Mouse (Mus musculus) liver, adult 2 months (tissue): ENCODE measurements at regions not wholly inside any gene's neighbourhood (a gene's known extent, or its start where the extent isn't known, plus 50 kb on each side); places are given as distances from the start of the nearest gene placed in this dataset.

Source experiments
- DNase-seq: peaks from one replicate; pipeline ENCODE4 v3.0.0-alpha.2; 2011; ENCODE audit warnings: low read depth, low spot score; ENCODE audit errors: extremely low read depth
- H3K27ac ChIP-seq: fragments of 200-500 bp; replicated peaks from 2 replicates; pipeline ENCODE4 v1.5.1; 2012; ENCODE audit warnings: low read depth, mild to moderate bottlenecking, control low read depth, inconsistent platforms, low read length; ENCODE audit not compliant: insufficient read depth
- H3K27me3 ChIP-seq: fragments of 200-500 bp; 2 replicates; pipeline ENCODE4 v1.6.1; 2012; ENCODE audit warnings: mild to moderate bottlenecking, moderate library complexity, low read length, inconsistent platforms; ENCODE audit not compliant: control insufficient read depth, insufficient read depth
- H3K36me3 ChIP-seq: fragments of 200-500 bp; 2 replicates; pipeline ENCODE4 v1.6.1; 2012; ENCODE audit warnings: low read length, inconsistent platforms; ENCODE audit not compliant: control insufficient read depth, insufficient read depth
- H3K4me1 ChIP-seq: fragments of 200-500 bp; 2 replicates; pipeline ENCODE4 v1.6.1; 2011; ENCODE audit warnings: low read length; ENCODE audit not compliant: control insufficient read depth, insufficient read depth
- H3K4me3 ChIP-seq: fragments of 200-500 bp; 2 replicates; pipeline ENCODE4 v1.5.1; 2011; ENCODE audit warnings: low read depth, mild to moderate bottlenecking, control low read depth, low read length, moderate library complexity; ENCODE audit not compliant: insufficient read depth
- H3K79me2 ChIP-seq: fragments of 200-500 bp; 2 replicates; pipeline ENCODE4 v1.6.1; 2012; ENCODE audit warnings: inconsistent platforms, mild to moderate bottlenecking, low read length, moderate library complexity; ENCODE audit not compliant: control insufficient read depth, insufficient read depth
- H3K9ac ChIP-seq: fragments of 200-500 bp; 2 replicates; pipeline ENCODE4 v1.6.1; 2012; ENCODE audit warnings: low read depth, mild to moderate bottlenecking, control low read depth, inconsistent platforms, low read length
- CTCF ChIP-seq: fragments of 200-500 bp; IDR thresholded peaks from 2 replicates; pipeline ENCODE4 v1.5.1; 2011; ENCODE audit warnings: low read depth, low read length, control low read depth
- POLR2A ChIP-seq: fragments of 200-500 bp; IDR thresholded peaks from 2 replicates; pipeline ENCODE4 v1.6.1; 2011; ENCODE audit warnings: low read length, control low read depth; ENCODE audit not compliant: insufficient read depth; ENCODE audit errors: extremely low read depth
- WGBS: fragments of 180-500 bp; shearing (Covaris S2); methylation state at CpG from one replicate; pipeline ENCODE4 v1.1.7; 2018; 5-methylcytosine and 5-hydroxymethylcytosine counted together

DNA sequence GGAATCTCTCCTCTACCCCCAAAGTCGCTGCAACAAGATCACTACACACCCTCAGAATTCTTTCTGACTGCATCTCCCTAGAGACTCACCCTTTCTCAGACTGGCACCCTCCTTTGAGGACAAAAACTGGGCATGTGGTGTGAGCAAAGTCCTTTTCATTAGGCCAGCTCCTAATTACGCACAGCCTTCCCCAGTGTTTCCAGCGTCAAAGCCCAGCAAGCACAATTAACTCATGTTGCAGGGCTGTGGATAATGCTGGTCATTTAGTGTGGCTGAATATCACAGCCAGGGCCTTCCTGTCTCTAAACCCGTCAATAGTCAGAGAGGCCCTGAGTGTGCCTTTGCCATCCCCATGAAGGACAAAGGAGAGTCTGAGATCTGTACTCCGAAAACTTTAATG lies 114.2 kb upstream of the Arhgap5 start:
- Histone ChIP-seq H3K79me2 (no peaks in the 10 kb centered on the region), H3K27me3 (no peaks in the 10 kb centered on the region), H3K36me3 (no peaks in the 10 kb centered on the region), H3K4me3 (no peak overlapping the region), H3K4me1 (no peaks in the 10 kb centered on the region), H3K27ac (no peak overlapping the region), H3K9ac (no peak overlapping the region)
- TF ChIP-seq POLR2A: no peak
- no peak for TF ChIP-seq CTCF
- WGBS: 90% methylated on average over 5 of the region's 5 CpGs
- no peak for DNase-seq

DNA sequence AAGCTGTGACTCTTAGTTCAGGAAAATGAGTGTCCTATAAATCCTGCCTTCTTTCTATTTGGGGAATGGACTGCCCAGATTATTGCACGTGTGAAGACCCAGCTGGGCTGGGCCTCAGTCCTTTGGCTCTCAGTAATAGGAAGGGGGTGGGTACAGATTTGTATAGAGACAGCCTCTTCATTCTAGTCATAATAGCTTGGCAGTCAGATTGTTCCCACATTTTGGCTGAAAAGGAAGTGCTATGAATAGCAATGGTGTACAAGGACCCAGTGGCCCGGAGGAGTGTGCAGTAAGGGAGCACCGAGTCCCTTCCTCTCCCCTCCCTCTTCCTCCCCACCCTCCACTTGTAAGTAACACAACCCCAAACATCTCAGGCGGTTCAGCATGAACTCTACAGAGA lies 113.5 kb upstream of the Arhgap5 start:
- 68% methylated on average over 4 of the region's 4 CpGs for WGBS

DNA sequence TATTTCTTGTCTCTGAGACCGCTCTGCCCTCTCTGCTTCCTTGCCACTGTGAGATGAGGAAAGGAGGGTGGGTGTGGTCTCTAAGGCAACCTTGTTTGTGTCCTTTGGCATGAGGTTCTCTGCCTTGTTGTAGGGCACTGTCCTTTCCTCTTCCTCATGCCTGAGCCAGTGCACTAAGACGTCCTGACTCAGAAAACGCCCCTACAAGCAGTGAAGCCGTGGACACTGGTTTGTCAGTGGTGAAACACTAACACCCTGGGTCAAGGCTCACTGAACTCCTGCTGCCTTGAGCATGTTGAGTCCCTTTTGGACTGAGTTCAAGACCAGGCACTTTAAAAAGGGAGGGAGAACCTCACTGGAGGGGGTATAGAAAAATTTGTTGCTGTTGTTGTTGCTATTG lies 111.1 kb upstream of the Arhgap5 start:
- no peaks in the 10 kb centered on the region for H3K79me2 ChIP-seq
- DNase-seq: no peak
- WGBS: 85% methylated on average over 4 of the region's 4 CpGs

More for the DNA sequence above, 113.5 kb upstream of the Arhgap5 start:
- H3K9ac ChIP-seq: no peak overlapping the region
- no peaks in the 10 kb centered on the region for H3K27me3 ChIP-seq
- no peak for TF ChIP-seq CTCF
- TF ChIP-seq POLR2A: no peak
- H3K36me3 ChIP-seq: no peaks in the 10 kb centered on the region
- no peak overlapping the region for H3K4me3 ChIP-seq
- no peak overlapping the region for H3K27ac ChIP-seq
- H3K79me2 ChIP-seq: no peaks in the 10 kb centered on the region
- DNase-seq: no peak
- H3K4me1 ChIP-seq: no peaks in the 10 kb centered on the region

DNA sequence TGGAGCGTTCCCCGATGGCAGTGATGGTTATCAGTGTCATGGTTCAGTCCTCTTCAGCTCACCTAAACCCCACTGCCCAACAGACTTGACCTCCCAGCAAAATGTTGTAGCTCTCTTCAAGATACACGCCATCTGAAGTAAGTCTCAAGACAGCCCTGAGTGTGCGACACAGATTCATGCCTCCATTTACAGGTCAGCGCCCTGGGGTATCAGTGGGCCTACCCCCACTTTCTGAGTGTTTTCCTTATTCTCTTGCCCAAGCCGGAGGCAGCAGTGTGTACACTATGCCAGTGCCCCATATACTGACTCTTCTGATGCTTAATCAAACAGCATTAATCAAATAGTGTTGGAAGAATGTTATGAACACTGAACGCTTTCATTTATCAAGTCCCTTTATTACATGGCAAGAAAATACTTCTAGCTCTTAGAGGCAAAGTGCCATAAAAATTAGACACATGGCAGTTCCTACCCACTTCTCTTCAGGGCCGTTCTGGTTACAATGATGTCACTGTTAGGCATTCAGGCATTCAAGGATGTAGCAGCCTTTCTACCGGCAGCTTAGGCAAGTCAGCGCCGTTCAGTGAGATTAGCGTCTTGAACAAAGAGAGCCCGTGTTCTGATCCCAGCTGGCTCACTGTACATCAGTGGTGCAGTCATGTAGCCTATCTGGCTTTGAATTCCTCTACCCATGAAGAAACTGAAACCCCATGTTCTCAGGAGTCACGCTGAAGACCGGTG lies 109.6 kb upstream of the Arhgap5 start:
- H3K9ac ChIP-seq: no peak overlapping the region
- H3K27me3 ChIP-seq: no peaks in the 10 kb centered on the region
- WGBS: 90% methylated on average over 15 of the region's 15 CpGs
- no peaks in the 10 kb centered on the region for H3K79me2 ChIP-seq
- peaks cover 4% of the 10 kb centered on the region for H3K4me1 ChIP-seq
- no peak overlapping the region for H3K4me3 ChIP-seq
- TF ChIP-seq CTCF: no peak
- no peak for TF ChIP-seq POLR2A
- H3K27ac ChIP-seq: no peak overlapping the region
- H3K36me3 ChIP-seq: no peaks in the 10 kb centered on the region
- DNase-seq: no peak

More for the DNA sequence above, 111.1 kb upstream of the Arhgap5 start:
- TF ChIP-seq POLR2A: no peak
- TF ChIP-seq CTCF: no peak
- H3K4me3 ChIP-seq: no peak overlapping the region
- H3K27me3 ChIP-seq: no peaks in the 10 kb centered on the region
- peaks cover 4% of the 10 kb centered on the region for H3K4me1 ChIP-seq
- H3K36me3 ChIP-seq: no peaks in the 10 kb centered on the region
- H3K9ac ChIP-seq: no peak overlapping the region
- H3K27ac ChIP-seq: no peak overlapping the region

DNA sequence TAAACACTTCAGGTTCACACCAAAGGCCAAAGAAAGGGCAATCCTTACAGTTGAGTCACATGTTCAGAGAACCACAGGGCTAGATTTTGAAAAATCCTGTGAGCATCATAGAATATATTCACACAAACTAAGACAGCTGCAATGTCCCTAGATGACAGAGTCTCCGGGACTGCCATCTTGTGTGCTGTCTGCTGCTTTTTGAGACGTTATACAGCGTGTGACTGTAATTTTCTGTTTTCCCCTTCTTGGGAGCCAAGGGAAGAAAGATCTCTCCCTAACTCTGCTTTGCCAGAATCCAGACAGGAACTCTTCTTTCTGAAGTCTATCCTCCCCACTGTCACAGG lies 109.1 kb upstream of the Arhgap5 start:
- H3K9ac ChIP-seq: no peak overlapping the region
- no peak overlapping the region for H3K27ac ChIP-seq
- H3K27me3 ChIP-seq: no peaks in the 10 kb centered on the region
- TF ChIP-seq POLR2A: no peak
- no peak for TF ChIP-seq CTCF
- no peak overlapping the region for H3K4me3 ChIP-seq
- H3K79me2 ChIP-seq: no peaks in the 10 kb centered on the region
- H3K4me1 ChIP-seq: peaks cover 4% of the 10 kb centered on the region
- WGBS: 97% methylated on average over 3 of the region's 3 CpGs
- no peaks in the 10 kb centered on the region for H3K36me3 ChIP-seq
- no peak for DNase-seq

DNA sequence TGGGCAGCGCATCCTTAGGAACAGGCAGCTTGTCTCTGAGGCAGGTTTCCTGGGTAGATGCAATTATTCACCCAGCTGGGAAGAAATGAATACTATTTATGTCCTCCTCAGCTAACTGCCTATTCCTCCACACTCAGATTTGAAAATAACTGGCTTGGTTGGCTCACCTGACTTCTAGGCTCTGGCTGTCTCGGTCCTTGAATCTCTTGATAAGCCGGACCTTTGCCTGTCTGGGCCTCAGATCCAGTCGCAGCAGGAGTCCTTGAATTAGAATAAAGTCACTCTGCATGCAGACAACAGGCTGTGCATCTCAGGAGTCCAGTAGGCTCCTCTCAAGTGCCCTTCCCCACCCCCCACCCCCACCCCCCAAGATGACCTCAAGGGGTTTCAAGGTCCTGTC lies 108.7 kb upstream of the Arhgap5 start:
- TF ChIP-seq CTCF: no peak
- TF ChIP-seq POLR2A: no peak
- H3K27me3 ChIP-seq: no peaks in the 10 kb centered on the region
- no peak overlapping the region for H3K27ac ChIP-seq
- no peak for DNase-seq
- H3K4me3 ChIP-seq: no peak overlapping the region
- H3K79me2 ChIP-seq: no peaks in the 10 kb centered on the region
- H3K36me3 ChIP-seq: no peaks in the 10 kb centered on the region
- 95% methylated on average over 4 of the region's 4 CpGs for WGBS
- peaks cover 4% of the 10 kb centered on the region for H3K4me1 ChIP-seq
- no peak overlapping the region for H3K9ac ChIP-seq
